ENCODE assay signal across 13 mouse cellular contexts in the genomic region with DNA sequence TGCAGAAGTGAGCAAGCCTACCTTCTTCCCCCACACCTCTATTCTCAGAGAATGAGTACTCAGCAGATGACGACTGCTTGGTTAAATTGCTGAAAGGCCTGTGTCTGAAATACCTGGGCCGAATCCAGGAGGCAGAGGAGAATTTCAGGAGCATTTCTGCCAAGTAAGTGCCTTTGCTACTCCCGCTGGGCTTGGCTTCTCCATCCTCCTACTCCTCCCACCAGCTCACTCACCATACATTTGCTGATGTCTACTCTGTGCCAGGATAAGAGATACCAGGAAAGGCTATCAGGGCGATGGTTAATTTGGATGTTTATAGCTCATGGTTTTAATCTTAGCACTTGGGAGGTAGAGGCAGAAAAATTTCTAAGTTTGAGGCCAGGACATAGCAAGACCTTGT. TPM values are rescaled to one million over a fixed set of nuclear protein-coding genes. Genes with fewer than 3 reads are reported as not detected.
A peak's percentile ranks its signal among the peaks of the same experiment; 100 is the strongest.
DNase-seq lines count a peak whose midpoint lies in the region; ATAC-seq and TF ChIP-seq lines count a peak whose summit lies in the region.
"Had no signal": no experiment of that assay in that cellular context is flagged by ENCODE, and none has a peak within 500 bp of the region (broad histone marks: within the 10 kb centered on the region; RNA-seq: fewer than 3 reads in every experiment).

No protein-coding gene starts in this region.

- DNase-seq in right cerebral cortex, adult 18-20 months = peak; percentile 72
- no peak for DNase-seq in right cerebral cortex, postnatal 4 days
- peak; percentile 75 to 82 for DNase-seq in cerebellum, postnatal 10 days
- no peak for DNase-seq in stomach, postnatal 0 days (ENCODE audit: low spot score)
- DNase-seq in midbrain, embryonic 10.5 days (ENCODE audit: low spot score) = no peak
- no peak for DNase-seq in kidney, postnatal 25 days
- DNase-seq: gastrocnemius, postnatal 10 days had no signal

- 0 out of 2 replicates have a peak overlapping the region, but pooled peaks have one; percentile 11 for H3K27ac ChIP-seq in heart, embryonic 16.5 days (ENCODE audit: low read length)
- H3K27ac ChIP-seq in heart, embryonic 11.5 days (ENCODE audit: low read depth, low read length) = no peak overlapping the region
- H3K27ac ChIP-seq in stomach, postnatal 0 days (replicated peaks) = 0 out of 2 replicates have a peak overlapping the region, but pooled peaks have one; percentile 8
- no peak overlapping the region for H3K27ac ChIP-seq in midbrain, embryonic 10.5 days (replicated peaks)
- H3K27ac ChIP-seq: hindbrain, embryonic 14.5 days; stomach, embryonic 15.5 days had no signal

- TF ChIP-seq CTCF in stomach, postnatal 0 days (IDR thresholded peaks at IDR 0.05; ENCODE audit: low read depth) = no peak

- no peak for ATAC-seq in heart, embryonic 16.5 days (replicated peaks; ENCODE audit: extremely low read depth, insufficient read depth, low FRiP score)
- no peak for ATAC-seq in heart, embryonic 11.5 days (replicated peaks; ENCODE audit: insufficient number of reproducible peaks, low FRiP score, low TSS enrichment)
- no peak for ATAC-seq in stomach, postnatal 0 days (ENCODE audit: low FRiP score, low TSS enrichment)
- ATAC-seq: activated CD4-positive, CD25-positive, alpha-beta regulatory T cell, adult 4 months; lung, postnatal 0 days had no signal

- TF ChIP-seq EP300 in stomach, postnatal 0 days (optimal IDR thresholded peaks at IDR 0.05) = no peak

- no peaks in the 10 kb centered on the region for H3K9me3 ChIP-seq in heart, embryonic 16.5 days (replicated peaks; ENCODE audit: control insufficient read depth, low read length)
- no peaks in the 10 kb centered on the region for H3K9me3 ChIP-seq in heart, embryonic 11.5 days (replicated peaks; ENCODE audit: control insufficient read depth, low read length)
- H3K9me3 ChIP-seq in stomach, postnatal 0 days (ENCODE audit: control insufficient read depth, low read length) = no peaks in the 10 kb centered on the region
- no peaks in the 10 kb centered on the region for H3K9me3 ChIP-seq in midbrain, embryonic 10.5 days (replicated peaks)
- H3K9me3 ChIP-seq: stomach, embryonic 15.5 days had no signal

- H3K4me1 ChIP-seq in heart, embryonic 16.5 days (ENCODE audit: control insufficient read depth, insufficient read depth, low read length) = peaks cover 35% of the 10 kb centered on the region
- H3K4me1 ChIP-seq in heart, embryonic 11.5 days (ENCODE audit: control insufficient read depth, insufficient read depth, low read length) = peaks cover 28% of the 10 kb centered on the region
- no peaks in the 10 kb centered on the region for H3K4me1 ChIP-seq in stomach, postnatal 0 days (replicated peaks; ENCODE audit: control insufficient read depth, insufficient read depth)
- H3K4me1 ChIP-seq in midbrain, embryonic 10.5 days = peaks cover 8% of the 10 kb centered on the region
- H3K4me1 ChIP-seq: stomach, embryonic 15.5 days had no signal

- no peak overlapping the region for H3K9ac ChIP-seq in heart, embryonic 16.5 days (ENCODE audit: low read length)
- no peak overlapping the region for H3K9ac ChIP-seq in heart, embryonic 11.5 days (ENCODE audit: low read depth, low read length)
- no peak overlapping the region for H3K9ac ChIP-seq in stomach, postnatal 0 days (ENCODE audit: low read length)
- H3K9ac ChIP-seq: hindbrain, embryonic 14.5 days; stomach, embryonic 15.5 days had no signal

- 58% methylated on average over 4 of the region's 4 CpGs for WGBS in heart, embryonic 16.5 days
- WGBS in heart, embryonic 11.5 days (ENCODE audit: insufficient replicate concordance) = 68% methylated on average over 4 of the region's 4 CpGs
- 62% methylated on average over 4 of the region's 4 CpGs for WGBS in stomach, postnatal 0 days
- 84% methylated on average over 4 of the region's 4 CpGs for WGBS in midbrain, embryonic 10.5 days

- H3K36me3 ChIP-seq in heart, embryonic 16.5 days (ENCODE audit: control insufficient read depth, insufficient read depth) = no peaks in the 10 kb centered on the region
- H3K36me3 ChIP-seq in heart, embryonic 11.5 days (ENCODE audit: control insufficient read depth, insufficient read depth, low read length) = no peaks in the 10 kb centered on the region
- peaks cover 4% of the 10 kb centered on the region; the same call in 1 of the 2 replicates for H3K36me3 ChIP-seq in stomach, postnatal 0 days (ENCODE audit: control insufficient read depth, insufficient read depth, low read length)
- no peaks in the 10 kb centered on the region for H3K36me3 ChIP-seq in midbrain, embryonic 10.5 days
- H3K36me3 ChIP-seq: stomach, embryonic 15.5 days had no signal

- no peaks in the 10 kb centered on the region for H3K27me3 ChIP-seq in heart, embryonic 16.5 days (ENCODE audit: control insufficient read depth, insufficient read depth, low read length)
- no peaks in the 10 kb centered on the region for H3K27me3 ChIP-seq in heart, embryonic 11.5 days (ENCODE audit: control insufficient read depth, insufficient read depth, low read length)
- no peaks in the 10 kb centered on the region for H3K27me3 ChIP-seq in stomach, postnatal 0 days (ENCODE audit: control insufficient read depth, insufficient read depth, low read length)
- no peaks in the 10 kb centered on the region for H3K27me3 ChIP-seq in midbrain, embryonic 10.5 days (ENCODE audit: low read depth, poor library complexity, severe bottlenecking)
- H3K27me3 ChIP-seq: stomach, embryonic 15.5 days had no signal

- H3K4me3 ChIP-seq in heart, embryonic 16.5 days (ENCODE audit: low read length) = no peak overlapping the region
- H3K4me3 ChIP-seq in heart, embryonic 11.5 days (ENCODE audit: low read depth, low read length) = no peak overlapping the region
- no peak overlapping the region for H3K4me3 ChIP-seq in stomach, postnatal 0 days (ENCODE audit: low read depth, low read length)
- H3K4me3 ChIP-seq in midbrain, embryonic 10.5 days = no peak overlapping the region
- H3K4me3 ChIP-seq: stomach, embryonic 15.5 days had no signal

- H3K4me2 ChIP-seq in heart, embryonic 16.5 days (ENCODE audit: low read depth, low read length) = no peak overlapping the region
- no peak overlapping the region for H3K4me2 ChIP-seq in heart, embryonic 11.5 days
- no peak overlapping the region for H3K4me2 ChIP-seq in stomach, postnatal 0 days (replicated peaks; ENCODE audit: low read depth)
- H3K4me2 ChIP-seq: hindbrain, embryonic 14.5 days; stomach, embryonic 15.5 days had no signal

RNA-seq across cellular contexts. Expression of a gene that starts 36.2 kb away (rescaled TPM):
- polyA plus RNA-seq in heart, embryonic 16.5 days (2015; fragmentation: Nextera tagmentation; extraction: Ambion mirVana) = 6.7 and 7.7 TPM in 2 replicates
- polyA plus RNA-seq in heart, embryonic 11.5 days (2014; fragmentation: Nextera tagmentation; extraction: Ambion mirVana) = 10.8 and 11.4 TPM in 2 replicates
- 29.7 and 30.2 TPM in 2 replicates for polyA plus RNA-seq in stomach, postnatal 0 days (2015; fragmentation: Nextera tagmentation; extraction: Ambion mirVana)
- polyA plus RNA-seq in midbrain, embryonic 10.5 days (2016; fragmentation: Nextera tagmentation; extraction: Ambion mirVana) = 2.4 and 2.9 TPM in 2 replicates
- polyA plus RNA-seq: activated CD4-positive, CD25-positive, alpha-beta regulatory T cell, adult 4 months had no signal

RNA-seq across cellular contexts. Expression of a gene that starts 41.9 kb away (rescaled TPM):
- polyA plus RNA-seq in heart, embryonic 16.5 days (2015; fragmentation: Nextera tagmentation; extraction: Ambion mirVana) = 41.1 and 41.5 TPM in 2 replicates
- 47.1 and 47.8 TPM in 2 replicates for polyA plus RNA-seq in heart, embryonic 11.5 days (2014; fragmentation: Nextera tagmentation; extraction: Ambion mirVana)
- polyA plus RNA-seq in stomach, postnatal 0 days (2015; fragmentation: Nextera tagmentation; extraction: Ambion mirVana) = 52.0 and 57.1 TPM in 2 replicates
- 24.5 and 30.9 TPM in 2 replicates for polyA plus RNA-seq in midbrain, embryonic 10.5 days (2016; fragmentation: Nextera tagmentation; extraction: Ambion mirVana)

Comparison
In these comparisons a context has a peak if more than half of its experiments do, and no peak if none do; other contexts are left out.
1. H3K27ac ChIP-seq: peak in heart, embryonic 16.5 days (single experiment) and stomach, postnatal 0 days (single experiment); none in heart, embryonic 11.5 days (single experiment) and midbrain, embryonic 10.5 days (single experiment).
2. DNase-seq: peak in right cerebral cortex, adult 18-20 months (single experiment) and cerebellum, postnatal 10 days (2 of 2); none in right cerebral cortex, postnatal 4 days (single experiment), stomach, postnatal 0 days (single experiment), midbrain, embryonic 10.5 days (single experiment) and kidney, postnatal 25 days (0 of 2).